Mouse (Mus musculus) brain, adult 2 months (tissue): ENCODE results near the gene Nod1.
A peak's percentile ranks its signal among the peaks of the same experiment; 100 is the strongest.

ENCODE experiments used
- DNase-seq: peaks from one replicate; pipeline ENCODE4 v3.0.0; 2011; ENCODE audit warnings: low read depth, low spot score

Nod1 gene

GRCm38 (mm10) chr6:54941149-54941548 lies 31.3 kb downstream of the Nod1 start:
- DNase-seq = no peak

GRCm38 (mm10) chr6:54940126-54940525 lies 32.3 kb downstream of the Nod1 start:
- no peak for DNase-seq

GRCm38 (mm10) chr6:54939631-54940030 lies 32.8 kb downstream of the Nod1 start:
- no peak for DNase-seq

- DNase-seq = no peak
These were observed 35.9 kb downstream of the Nod1 start for GRCm38 (mm10) chr6:54936496-54936895.

GRCm38 (mm10) chr6:54934930-54935329 lies 37.5 kb downstream of the Nod1 start:
- no peak for DNase-seq

GRCm38 (mm10) chr6:54934313-54934712 lies 38.1 kb downstream of the Nod1 start:
- no peak for DNase-seq

GRCm38 (mm10) chr6:54933866-54934265 lies 38.5 kb downstream of the Nod1 start:
- no peak for DNase-seq

- DNase-seq = no peak
These were observed 39.2 kb downstream of the Nod1 start for GRCm38 (mm10) chr6:54933216-54933615.

- no peak for DNase-seq
These were observed 39.9 kb downstream of the Nod1 start for GRCm38 (mm10) chr6:54932526-54932925.

GRCm38 (mm10) chr6:54931641-54932040 lies 40.8 kb downstream of the Nod1 start:
- no peak for DNase-seq

- no peak for DNase-seq
These were observed 44.5 kb downstream of the Nod1 start for GRCm38 (mm10) chr6:54927946-54928345.

GRCm38 (mm10) chr6:54926899-54927298 lies 45.5 kb downstream of the Nod1 start:
- no peak for DNase-seq

GRCm38 (mm10) chr6:54925736-54926440 lies 46.5 kb downstream of the Nod1 start:
- DNase-seq = no peak

- DNase-seq = no peak
These were observed 47.9 kb downstream of the Nod1 start for GRCm38 (mm10) chr6:54924538-54924937.

GRCm38 (mm10) chr6:54918521-54918920 lies 53.9 kb downstream of the Nod1 start:
- no peak for DNase-seq

- DNase-seq = peak; percentile 73
These were observed 54.9 kb downstream of the Nod1 start for GRCm38 (mm10) chr6:54917523-54917922.

- no peak for DNase-seq
These were observed 55.5 kb downstream of the Nod1 start for GRCm38 (mm10) chr6:54916941-54917340.

GRCm38 (mm10) chr6:54916163-54916562 lies 56.2 kb downstream of the Nod1 start:
- no peak for DNase-seq

GRCm38 (mm10) chr6:54914977-54915376 lies 57.4 kb downstream of the Nod1 start:
- DNase-seq = no peak

GRCm38 (mm10) chr6:54906053-54907040 lies 66.1 kb downstream of the Nod1 start:
- peak; percentile 47 for DNase-seq

GRCm38 (mm10) chr6:54902547-54902946 lies 69.9 kb downstream of the Nod1 start:
- no peak for DNase-seq

- peak; percentile 33 for DNase-seq
These were observed 72.2 kb downstream of the Nod1 start for GRCm38 (mm10) chr6:54900256-54900655.

GRCm38 (mm10) chr6:54891384-54891783 lies 81.0 kb downstream of the Nod1 start:
- DNase-seq = no peak
